Mouse (Mus musculus) cerebellum, adult 2 months (tissue): ENCODE measurements around the gene Btd.

Experiments
- CTCF ChIP-seq: fragments of 200-500 bp; IDR thresholded peaks from 2 replicates; pipeline ENCODE4 v1.5.1; 2011; ENCODE audit warnings: low read depth, mild to moderate bottlenecking, control low read depth, low read length, moderate library complexity, borderline replicate concordance; ENCODE audit not compliant: insufficient read depth
- POLR2A ChIP-seq: fragments of 200-500 bp; IDR thresholded peaks from 2 replicates; pipeline ENCODE4 v1.6.1; 2011; ENCODE audit warnings: low read length, control low read depth, borderline replicate concordance; ENCODE audit not compliant: insufficient read depth

- TF ChIP-seq POLR2A: no peak
- TF ChIP-seq CTCF: no peak
Observed at GRCm38 (mm10) chr14:31641506-31642155, 803 bp downstream of the Btd start.
